Mouse (Mus musculus) E14TG2a.4 (cell line): Measurements from ENCODE around the gene Ptp4a2.
"Not testable (repeated sequence)": the region's sequence is repeated elsewhere in the genome, so short reads cannot be mapped to it uniquely, and the experiment has no call there.

ENCODE experiments used
- H3K27me3 ChIP-seq: 2 replicates; pipeline ENCODE4 v1.6.1; 2014; ENCODE audit warnings: low read length, control low read depth; ENCODE audit not compliant: insufficient read depth
- H3K36me3 ChIP-seq: 2 replicates; pipeline ENCODE4 v1.6.1; 2014; ENCODE audit warnings: low read length, control low read depth; ENCODE audit not compliant: insufficient read depth
- H3K4me1 ChIP-seq: replicated peaks from 2 replicates; pipeline ENCODE4 v1.6.1; 2014; ENCODE audit warnings: low read depth, low read length, control low read depth
- H3K4me3 ChIP-seq: replicated peaks from 2 replicates; pipeline ENCODE4 v1.5.1; 2014; ENCODE audit warnings: mild to moderate bottlenecking, low read length
- H3K9me3 ChIP-seq: 2 replicates; pipeline ENCODE4 v1.6.1; 2014; ENCODE audit warnings: low read length, control low read depth
- CTCF ChIP-seq: conservative IDR thresholded peaks from 2 replicates; pipeline ENCODE4 v1.5.1; 2014; ENCODE audit warnings: low read length
- NANOG ChIP-seq: IDR thresholded peaks from 2 replicates; pipeline ENCODE4 v1.6.1; 2014; ENCODE audit warnings: borderline replicate concordance, low read length, mixed read lengths
- POU5F1 ChIP-seq: IDR thresholded peaks from 2 replicates; pipeline ENCODE4 v1.6.1; 2014; ENCODE audit warnings: low read length, borderline replicate concordance

Gene Ptp4a2

GRCm38 (mm10) chr4:129810798-129811604 is at the start of gene Ptp4a2:
Ptp4a2 (plus strand) TSS chr4:129811219.
- no peaks in the 10 kb centered on the region for H3K36me3 ChIP-seq
- H3K27me3 ChIP-seq = no peaks in the 10 kb centered on the region; the same call in 1 of the 2 replicates
- TF ChIP-seq POU5F1 (no peak), NANOG (peak; percentile 13; the same call in 1 of the 2 replicates), CTCF (no peak)
- peak within 1 kb of the TSS; percentile 78 for H3K4me3 ChIP-seq
- H3K4me1 ChIP-seq = peaks cover 42% of the 10 kb centered on the region
- H3K9me3 ChIP-seq = peaks cover 9% of the 10 kb centered on the region

DNA sequence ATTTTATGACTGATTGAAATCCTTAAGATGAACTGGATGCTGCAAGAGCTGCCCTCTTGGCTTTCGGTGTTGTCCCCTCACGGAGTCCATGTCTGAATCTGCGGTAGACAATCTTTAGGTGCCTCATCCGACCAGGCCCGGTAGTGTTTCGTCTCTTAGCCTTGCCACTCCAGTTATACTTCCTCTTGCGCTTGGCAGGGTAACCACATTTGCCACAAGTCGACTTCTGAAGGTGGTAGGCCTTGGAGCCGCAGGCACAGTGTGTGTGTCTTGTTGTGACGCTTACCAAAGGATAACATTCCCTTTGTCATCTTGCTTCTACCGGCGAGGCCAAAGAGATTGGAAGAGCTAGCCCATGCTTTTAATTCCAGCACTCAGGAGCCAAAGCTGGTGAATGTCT is 49.4 kb upstream of the Ptp4a2 start:
- H3K9me3 ChIP-seq = no peaks in the 10 kb centered on the region
- H3K27me3 ChIP-seq = peaks cover 41% of the 10 kb centered on the region

DNA sequence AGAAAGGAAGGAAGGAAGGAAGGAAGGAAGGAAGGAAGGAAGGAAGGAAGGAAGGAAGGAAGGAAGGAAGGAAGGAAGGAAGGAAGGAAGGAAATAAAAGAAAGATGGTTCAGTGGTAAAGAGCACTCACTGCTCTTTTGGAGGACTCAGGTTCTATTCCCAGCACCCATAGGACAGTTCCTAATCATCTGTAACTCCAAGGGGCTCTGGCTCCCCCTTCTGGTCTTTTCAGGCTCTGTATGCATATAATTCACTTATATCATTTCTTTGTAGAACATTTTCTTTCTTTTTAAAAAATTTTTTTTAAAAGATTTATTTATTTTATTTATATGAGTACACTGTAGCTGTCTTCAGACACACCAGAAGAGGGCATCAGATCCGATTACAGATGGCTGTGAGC is 48.5 kb upstream of the Ptp4a2 start:
- not testable (repeated sequence) for H3K4me3 ChIP-seq, H3K4me1 ChIP-seq, H3K36me3 ChIP-seq, H3K9me3 ChIP-seq
- peak; percentile 26 for TF ChIP-seq CTCF
- peaks cover 39% of the 10 kb centered on the region for H3K27me3 ChIP-seq

More for the DNA sequence above, 49.4 kb upstream of the Ptp4a2 start:
- H3K36me3 ChIP-seq = no peaks in the 10 kb centered on the region
- H3K4me3 ChIP-seq = no peak overlapping the region
- TF ChIP-seq NANOG (no peak), POU5F1 (no peak), CTCF (no peak)
- H3K4me1 ChIP-seq = no peaks in the 10 kb centered on the region

GRCm38 (mm10) chr4:129765351-129765750 is 45.7 kb upstream of the Ptp4a2 start:
- TF ChIP-seq CTCF = no peak
- TF ChIP-seq POU5F1 = no peak
- TF ChIP-seq NANOG = no peak
- Histone ChIP-seq H3K36me3 (no peaks in the 10 kb centered on the region), H3K4me3 (no peak overlapping the region), H3K27me3 (peaks cover 31% of the 10 kb centered on the region), H3K9me3 (no peaks in the 10 kb centered on the region), H3K4me1 (no peaks in the 10 kb centered on the region)

DNA sequence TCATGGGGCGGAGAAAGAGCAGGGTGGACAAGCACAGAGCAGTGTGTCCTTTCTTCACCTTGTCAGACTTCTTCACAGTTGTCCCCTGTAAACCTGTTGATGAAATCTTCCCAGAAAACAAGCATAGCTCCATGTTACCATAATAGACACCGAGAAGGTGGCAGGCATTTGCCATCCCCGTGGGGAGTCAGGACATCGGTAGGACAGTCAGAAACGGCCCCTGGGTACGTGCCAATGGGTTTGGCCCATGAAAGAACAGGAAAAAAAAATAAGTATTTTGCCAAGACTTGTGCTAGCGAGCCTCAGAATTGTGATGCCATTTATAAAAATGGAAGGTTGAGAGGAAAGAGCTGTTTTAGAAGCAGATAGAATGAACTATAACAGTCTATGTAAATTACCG is 43.2 kb upstream of the Ptp4a2 start:
- no peak overlapping the region for H3K4me3 ChIP-seq
- H3K27me3 ChIP-seq = peaks cover 47% of the 10 kb centered on the region
- H3K9me3 ChIP-seq = no peaks in the 10 kb centered on the region
- no peaks in the 10 kb centered on the region for H3K36me3 ChIP-seq
- TF ChIP-seq NANOG = no peak
- TF ChIP-seq POU5F1 = no peak
- TF ChIP-seq CTCF = no peak
- H3K4me1 ChIP-seq = peaks cover 15% of the 10 kb centered on the region

GRCm38 (mm10) chr4:129768742-129769141 is 42.3 kb upstream of the Ptp4a2 start:
- H3K27me3 ChIP-seq = peaks cover 43% of the 10 kb centered on the region
- H3K4me1 ChIP-seq = peaks cover 15% of the 10 kb centered on the region
- H3K9me3 ChIP-seq = not testable (repeated sequence)

DNA sequence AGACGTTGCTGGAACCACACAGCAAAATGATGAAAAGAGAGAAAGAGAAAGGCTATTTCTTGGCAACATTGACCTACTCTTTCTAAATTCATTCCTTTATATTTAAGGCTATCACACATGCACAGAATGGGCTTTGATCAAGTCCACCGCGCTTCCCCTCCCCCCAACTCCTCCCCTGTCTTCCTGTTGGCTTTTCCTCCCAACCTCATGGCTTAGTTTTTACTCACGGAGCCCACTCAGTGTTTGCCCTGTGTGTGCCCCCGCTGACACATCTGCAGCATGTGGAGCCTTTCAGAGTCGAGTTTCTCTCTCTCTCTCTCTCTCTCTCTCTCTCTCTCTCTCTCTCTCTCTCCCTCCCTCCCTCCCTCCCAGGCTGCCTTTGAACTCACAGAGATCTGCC is 40.4 kb upstream of the Ptp4a2 start:
- peaks cover 15% of the 10 kb centered on the region for H3K4me1 ChIP-seq
- H3K27me3 ChIP-seq = peaks cover 38% of the 10 kb centered on the region
- H3K4me3 ChIP-seq = no peak overlapping the region
- TF ChIP-seq NANOG = no peak
- no peak for TF ChIP-seq CTCF
- TF ChIP-seq POU5F1 = no peak
- H3K9me3 ChIP-seq = no peaks in the 10 kb centered on the region
- H3K36me3 ChIP-seq = no peaks in the 10 kb centered on the region

More at GRCm38 (mm10) chr4:129768742-129769141, 42.3 kb upstream of the Ptp4a2 start:
- H3K4me3 ChIP-seq, H3K36me3 ChIP-seq: not testable (repeated sequence)

DNA sequence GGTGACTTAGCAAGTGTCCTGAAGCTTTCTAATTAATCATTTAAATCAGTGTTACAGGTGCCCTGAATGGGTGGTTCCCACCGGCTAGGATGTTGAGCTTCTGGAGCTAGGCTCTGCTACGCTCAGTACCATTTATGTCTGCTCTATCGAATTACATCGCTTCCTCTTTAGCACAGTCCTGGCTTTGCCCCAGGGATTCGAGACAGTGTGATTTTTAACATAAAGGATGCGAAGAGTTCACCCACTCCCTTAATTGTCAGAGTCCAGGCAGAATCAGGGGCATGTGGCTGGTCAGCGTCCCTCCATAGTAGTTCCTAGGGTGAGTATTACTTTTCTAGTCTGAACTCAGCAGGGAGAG is 39.7 kb upstream of the Ptp4a2 start:
- TF ChIP-seq NANOG (no peak), CTCF (no peak), POU5F1 (no peak)
- no peaks in the 10 kb centered on the region for H3K9me3 ChIP-seq
- H3K4me3 ChIP-seq = 0 out of 2 replicates have a peak overlapping the region, but pooled peaks have one; percentile 32
- H3K36me3 ChIP-seq = no peaks in the 10 kb centered on the region
- H3K27me3 ChIP-seq = peaks cover 41% of the 10 kb centered on the region
- H3K4me1 ChIP-seq = peaks cover 15% of the 10 kb centered on the region
